Mouse (Mus musculus): Measurements from ENCODE around the gene Ctcfl.

Gene Ctcfl

GRCm38 (mm10) chr2:173119023-173119944 lies at the start of gene Ctcfl:
Gene Ctcfl (minus strand): TSS chr2:173119525.
- DNase-seq = no peak

- no peak for DNase-seq
Observed at GRCm38 (mm10) chr2:173168411-173168851, 49.1 kb upstream of the Ctcfl start.

DNA sequence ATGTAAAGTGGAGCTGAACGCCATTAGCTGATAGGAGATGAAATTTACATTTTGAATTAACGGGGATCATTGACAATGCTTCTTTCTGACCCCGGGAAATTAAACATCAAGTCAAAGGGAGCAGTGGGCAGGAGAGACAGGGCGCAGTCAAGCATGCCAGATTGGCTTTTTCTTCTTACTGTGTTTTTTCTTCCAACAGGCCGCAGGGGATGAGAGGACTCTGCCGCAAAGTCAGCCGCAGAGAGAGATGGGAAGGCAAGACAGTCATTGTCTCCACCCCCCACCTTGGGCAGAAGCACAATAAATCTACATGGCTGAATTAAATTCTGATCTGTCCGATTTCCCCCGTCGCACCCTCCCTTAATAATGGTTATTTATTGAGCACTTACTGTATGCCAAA lies 46.0 kb upstream of the Ctcfl start:
- DNase-seq = no peak

DNA sequence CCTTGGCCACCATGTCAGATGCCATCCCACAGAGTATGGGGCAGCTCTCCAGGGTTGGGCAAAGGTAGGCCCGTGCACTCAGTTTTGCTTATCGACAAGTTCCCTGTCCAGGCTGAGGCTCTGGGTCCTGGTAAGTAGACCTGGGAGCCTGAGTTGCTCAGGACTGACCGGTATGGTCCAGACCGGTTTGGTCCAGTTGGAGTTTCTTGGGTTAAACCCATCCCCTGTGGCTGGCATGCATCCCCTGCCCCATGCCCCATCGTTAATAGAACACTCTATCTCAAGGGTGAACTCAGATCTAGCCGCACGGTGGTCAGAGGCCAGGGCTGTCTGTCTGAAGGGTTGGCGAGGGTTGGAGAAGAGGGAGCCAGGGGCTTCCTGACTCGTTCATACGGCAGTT lies 45.6 kb upstream of the Ctcfl start:
- no peak for DNase-seq

- DNase-seq = peak in 1 of 2 experiments; percentile 41
Observed at GRCm38 (mm10) chr2:173164358-173164757, 45.0 kb upstream of the Ctcfl start.

DNA sequence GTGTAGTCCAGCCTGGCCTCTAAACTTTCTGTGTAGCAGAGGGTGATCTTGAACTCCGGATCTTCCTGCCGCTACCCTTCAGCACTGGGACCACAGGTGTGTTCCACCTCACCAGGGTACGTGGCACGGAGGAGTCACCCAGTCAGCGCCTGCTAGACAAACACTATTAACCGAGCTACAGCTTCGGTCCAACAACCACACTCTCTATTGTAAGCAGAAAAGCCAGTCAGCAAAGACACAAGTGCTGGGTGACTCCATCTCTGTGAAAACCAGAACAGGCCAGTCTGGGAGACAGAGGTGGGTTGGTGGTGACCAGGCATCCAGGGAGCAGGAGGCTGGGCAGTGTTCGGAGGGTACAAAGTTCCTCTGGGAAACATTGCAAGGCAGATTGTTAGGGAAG lies 44.1 kb upstream of the Ctcfl start:
- no peak for DNase-seq

DNA sequence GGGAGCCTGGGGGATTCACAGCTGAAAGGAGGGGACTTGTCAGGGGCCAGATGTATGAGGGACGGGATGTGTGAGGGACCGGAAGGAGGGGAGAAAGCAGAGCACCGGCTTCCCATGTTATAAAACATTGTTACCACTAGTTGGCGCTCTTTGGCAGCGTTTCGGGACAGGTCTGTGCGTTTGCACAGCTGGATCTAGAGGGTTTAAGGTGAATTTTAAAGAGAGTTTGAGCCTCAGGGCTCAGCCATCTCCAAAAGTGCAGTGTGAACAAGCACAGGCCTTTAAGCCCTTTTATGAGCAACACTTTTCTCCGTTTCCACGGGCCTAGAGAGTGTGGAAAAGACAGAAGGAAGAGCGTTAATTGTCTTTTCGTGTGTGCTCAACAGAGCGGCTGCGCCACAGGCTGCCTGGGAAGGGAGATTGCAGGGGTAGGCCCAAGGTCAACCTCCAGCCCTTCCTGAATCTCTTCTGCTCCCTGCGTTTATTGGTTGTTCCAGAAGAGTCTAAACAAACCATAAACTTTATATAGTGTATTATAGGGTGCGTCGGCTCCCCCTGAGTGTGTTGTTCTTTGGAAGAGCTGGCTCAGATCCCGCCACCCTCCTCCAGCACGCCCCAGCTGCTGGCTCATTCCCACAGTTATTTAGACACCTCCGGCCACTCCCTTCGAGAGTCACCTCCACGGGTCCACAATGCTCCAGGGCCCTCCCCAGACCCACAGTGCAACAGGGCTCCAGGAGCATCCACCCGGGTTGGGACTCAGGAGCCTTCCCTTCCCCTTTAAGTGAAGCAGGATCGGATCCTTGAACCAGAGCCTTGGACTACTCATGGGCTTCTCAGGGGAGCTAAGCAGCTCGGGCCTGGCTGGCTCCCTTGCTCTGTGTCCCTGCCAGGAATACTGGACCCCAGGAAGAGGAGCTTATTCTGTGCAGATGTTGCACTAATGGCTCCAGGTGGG lies 40.3 kb upstream of the Ctcfl start:
- peak in 1 of 2 experiments; percentile 44 for DNase-seq

GRCm38 (mm10) chr2:173158390-173159055 lies 39.2 kb upstream of the Ctcfl start:
- DNase-seq = no peak

DNA sequence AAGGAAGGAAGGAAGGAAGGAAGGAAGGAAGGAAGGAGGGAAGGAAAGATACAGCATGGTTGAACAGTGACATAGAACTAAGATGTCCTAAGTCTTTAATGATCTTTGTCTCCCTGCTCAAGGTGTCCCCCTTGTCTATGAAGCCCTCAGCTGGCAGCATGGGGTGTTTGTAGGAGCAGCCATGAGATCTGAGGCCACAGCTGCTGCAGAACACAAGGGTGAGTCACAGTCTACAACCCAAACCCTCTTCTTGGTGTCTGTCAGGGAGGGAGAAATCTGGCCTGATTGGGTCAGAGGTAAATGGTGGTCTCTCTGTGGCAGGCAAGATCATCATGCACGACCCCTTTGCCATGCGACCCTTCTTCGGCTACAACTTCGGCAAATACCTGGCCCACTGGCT lies 38.5 kb upstream of the Ctcfl start:
- DNase-seq = no peak

DNA sequence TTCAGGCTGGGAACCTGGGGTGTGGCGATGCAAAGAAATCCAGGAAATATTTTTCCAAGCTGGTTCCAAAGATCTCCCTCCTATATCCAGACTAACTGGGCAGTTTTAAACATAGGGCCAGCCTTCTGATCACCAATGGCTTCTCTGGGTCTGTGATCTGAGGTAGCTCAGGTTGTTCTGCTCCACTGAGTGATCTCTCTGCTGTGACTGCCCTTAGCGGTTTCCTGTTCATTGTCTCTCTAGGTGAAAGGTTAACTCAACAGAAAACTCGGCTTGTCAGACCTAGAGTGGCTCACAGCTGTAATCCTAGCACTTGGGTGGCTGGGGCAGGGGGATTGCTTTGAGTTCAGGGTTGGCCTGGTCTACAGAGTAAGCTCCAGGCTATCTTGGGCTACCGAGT lies 38.1 kb upstream of the Ctcfl start:
- no peak for DNase-seq

- no peak for DNase-seq
Observed at GRCm38 (mm10) chr2:173156923-173157322, 37.6 kb upstream of the Ctcfl start.

GRCm38 (mm10) chr2:173155907-173156306 lies 36.6 kb upstream of the Ctcfl start:
- no peak for DNase-seq

DNA sequence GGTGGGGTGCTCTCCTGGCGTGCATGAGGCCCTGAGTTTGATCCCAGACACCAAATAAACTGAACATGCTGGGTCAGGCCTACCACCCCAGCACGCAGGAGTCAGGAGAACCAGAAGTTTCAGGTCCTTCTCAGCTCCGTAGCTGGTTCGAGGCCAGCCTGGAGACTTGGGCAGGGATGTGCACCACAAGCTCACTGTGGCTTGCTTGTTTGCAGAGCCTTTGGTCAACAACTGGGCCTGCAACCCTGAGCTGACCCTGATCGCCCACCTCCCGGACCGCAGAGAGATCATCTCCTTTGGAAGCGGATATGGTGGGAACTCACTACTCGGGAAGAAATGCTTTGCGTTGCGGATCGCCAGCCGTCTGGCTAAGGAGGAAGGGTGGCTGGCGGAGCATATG lies 35.6 kb upstream of the Ctcfl start:
- DNase-seq = no peak

DNA sequence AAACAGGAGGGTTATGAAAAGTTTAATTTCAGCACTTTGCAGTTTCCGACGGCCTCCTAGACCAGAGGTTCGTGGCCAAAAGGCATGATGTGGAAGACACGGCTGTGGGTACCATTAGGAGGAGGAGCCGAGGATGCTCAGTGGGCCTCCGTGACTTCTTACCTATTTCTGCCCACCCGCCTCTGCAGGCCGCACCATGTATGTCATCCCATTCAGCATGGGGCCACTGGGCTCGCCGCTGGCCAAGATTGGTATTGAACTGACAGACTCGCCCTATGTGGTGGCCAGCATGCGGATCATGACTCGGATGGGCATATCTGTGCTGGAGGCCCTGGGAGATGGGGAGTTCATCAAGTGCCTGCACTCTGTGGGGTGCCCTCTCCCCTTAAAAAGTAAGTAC lies 35.2 kb upstream of the Ctcfl start:
- no peak for DNase-seq

DNA sequence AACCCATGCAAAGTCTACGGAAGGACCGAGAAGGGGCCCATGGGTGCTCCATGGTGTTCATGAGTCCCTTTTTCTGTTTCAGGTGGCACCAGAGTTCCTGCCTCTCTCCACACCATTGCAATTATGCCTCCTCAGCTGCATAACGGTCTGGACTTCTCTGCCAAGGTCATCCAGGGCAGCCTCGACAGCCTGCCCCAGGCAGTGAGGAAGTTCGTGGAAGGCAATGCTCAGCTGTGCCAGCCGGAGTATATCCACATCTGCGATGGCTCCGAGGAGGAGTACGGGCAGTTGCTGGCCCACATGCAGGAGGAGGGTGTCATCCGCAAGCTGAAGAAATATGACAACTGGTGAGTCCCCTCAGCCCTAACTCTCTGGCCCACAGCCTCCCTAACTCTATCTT lies 33.9 kb upstream of the Ctcfl start:
- DNase-seq = no peak

DNA sequence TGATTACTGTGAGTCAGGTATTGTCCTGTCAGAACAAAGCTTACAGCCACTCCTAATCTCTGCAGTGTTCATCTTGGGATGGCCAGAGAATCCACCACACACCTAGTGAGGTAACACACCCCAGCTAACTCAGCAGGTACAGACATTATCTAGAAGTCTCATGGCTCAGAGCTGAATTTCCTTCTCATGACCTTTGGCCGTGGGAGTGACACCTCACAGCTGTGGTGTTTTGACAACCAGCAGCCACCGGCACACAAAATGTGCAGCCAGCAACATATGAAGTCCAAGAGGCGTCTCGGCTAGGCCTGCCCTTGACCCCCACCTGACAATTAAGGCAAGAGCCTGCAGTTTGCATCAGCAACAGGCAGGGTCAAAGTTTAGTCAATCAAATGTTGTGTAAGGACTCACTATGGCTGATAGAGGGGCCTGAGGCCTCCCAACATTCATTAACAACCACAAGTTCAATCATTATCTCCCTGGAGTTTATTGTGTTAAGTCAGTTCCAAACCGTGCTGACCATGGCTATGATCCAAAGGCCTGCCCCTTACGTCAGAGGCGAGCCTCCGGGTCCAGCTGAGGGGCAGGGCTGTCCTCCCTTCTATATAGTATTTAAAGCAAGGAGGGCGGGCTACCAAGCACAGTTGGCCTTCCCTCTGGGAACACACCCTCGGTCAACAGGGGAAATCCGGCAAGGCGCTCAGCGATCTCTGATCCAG lies 33.3 kb upstream of the Ctcfl start, which contains the start of gene Pck1:
Gene Pck1, plus strand, starts transcription at position 613 of the 716 bp plus-strand sequence.
- DNase-seq = no peak

GRCm38 (mm10) chr2:173151784-173152284 lies 32.5 kb upstream of the Ctcfl start:
- DNase-seq = no peak

DNA sequence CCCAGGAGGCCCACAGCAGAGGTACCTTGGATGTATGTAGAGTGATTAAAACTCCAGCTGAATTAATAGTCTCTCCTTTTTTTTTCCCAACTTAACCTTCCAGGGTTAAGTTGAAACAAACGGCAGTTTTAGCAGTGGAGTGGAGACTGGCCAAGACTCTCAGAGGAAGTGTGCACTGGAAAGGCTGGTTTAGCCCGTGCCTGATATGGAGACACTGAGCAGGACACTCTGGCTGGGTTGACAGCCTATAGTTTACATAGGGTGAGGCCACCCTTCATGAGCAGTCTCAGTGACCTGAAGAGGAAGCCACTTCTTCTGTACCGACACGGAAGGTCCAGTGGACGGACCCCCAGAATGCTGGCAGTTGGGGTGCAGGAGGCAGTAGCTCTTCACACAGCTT lies 32.0 kb upstream of the Ctcfl start:
- no peak for DNase-seq

- no peak for DNase-seq
Observed at GRCm38 (mm10) chr2:173148001-173148400, 28.7 kb upstream of the Ctcfl start.

GRCm38 (mm10) chr2:173146728-173147127 lies 27.4 kb upstream of the Ctcfl start:
- DNase-seq = no peak

GRCm38 (mm10) chr2:173145808-173146207 lies 26.5 kb upstream of the Ctcfl start:
- DNase-seq = no peak

- DNase-seq = no peak
Observed at GRCm38 (mm10) chr2:173143611-173144010, 24.3 kb upstream of the Ctcfl start.
